ENCODE assay signal across 24 mouse cellular contexts in the genomic region with DNA sequence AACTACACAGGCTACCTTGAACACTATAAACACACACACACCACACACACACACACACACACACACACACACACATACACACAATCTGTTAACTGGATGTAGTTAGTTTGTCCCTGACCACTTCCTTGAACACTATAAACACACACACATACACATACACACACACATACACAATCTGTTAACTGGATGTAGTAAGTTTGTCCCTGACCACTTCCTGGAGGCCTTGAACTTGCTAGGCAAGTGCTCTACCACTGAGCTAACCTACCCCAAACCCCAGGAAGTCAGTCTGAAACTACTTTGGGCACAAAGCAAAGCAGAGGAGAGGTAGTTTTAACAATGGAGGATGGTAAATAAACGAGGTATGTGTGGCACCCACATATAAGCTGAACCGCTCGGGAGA. TPM values are rescaled to one million over a fixed set of nuclear protein-coding genes. Genes with fewer than 3 reads are reported as not detected.
DNase-seq lines count a peak whose midpoint lies in the region; ATAC-seq lines count a peak whose summit lies in the region.
"Had no signal": no experiment of that assay in that cellular context is flagged by ENCODE, and none has a peak within 500 bp of the region (broad histone marks: within the 10 kb centered on the region; RNA-seq: fewer than 3 reads in every experiment).

No protein-coding gene starts in this region.

- ATAC-seq in megakaryocyte progenitor cell, adult 5-6 weeks (replicated peaks; ENCODE audit: poor library complexity), result peak; percentile 32; the same call in 1 of the 2 replicates
- ATAC-seq: forebrain, postnatal 0 days; intestine, embryonic 16.5 days had no signal

- peak; percentile 9 for DNase-seq in thymus, postnatal 0 days (ENCODE audit: low spot score)
- DNase-seq in thymus, postnatal 10 days (ENCODE audit: low spot score in 2 of 2), result no peak
- peak; percentile 53 for DNase-seq in T-cell, adult 2 months (ENCODE audit: low spot score)
- DNase-seq in B cell, adult 2 months, result no peak
- no peak for DNase-seq in gastrocnemius, adult 18-20 months (ENCODE audit: low spot score)
- no peak for DNase-seq in frontal cortex, postnatal 25 days (ENCODE audit: low spot score in 2 of 2)
- DNase-seq: adrenal gland, postnatal 25 days; cerebellum, adult 9-10 months; forebrain, postnatal 0 days; gastrocnemius, adult 2 months; heart, postnatal 36 days; kidney, adult 9 months; kidney, postnatal 25 days; layer of hippocampus, postnatal 36 days; liver, embryonic 13.5 days; lung, adult 2 months; thymus, adult 2 months had no signal

RNA-seq across cellular contexts. Expression of a gene that starts 9.0 kb away (rescaled TPM):
- 144 and 151 TPM in 2 replicates for polyA plus RNA-seq in thymus, postnatal 0 days (2015; fragmentation: Nextera tagmentation; extraction: Ambion mirVana)
- total RNA-seq in megakaryocyte progenitor cell, adult 5-6 weeks (2015), result 11.6 and 18.4 TPM in 2 replicates
- total RNA-seq in megakaryocyte progenitor cell, adult 5-6 weeks (2017), result 24.5 and 26.7 TPM in 2 replicates
- total RNA-seq in gastrocnemius, adult 18-20 months (2021), result 10 to 100 TPM; 57.2 to 68.0 TPM

RNA-seq across cellular contexts. Expression of a gene that starts 9.1 kb away (rescaled TPM):
- polyA plus RNA-seq in thymus, postnatal 0 days (2015; fragmentation: Nextera tagmentation; extraction: Ambion mirVana), result 1.0 and 2.2 TPM in 2 replicates
- total RNA-seq in megakaryocyte progenitor cell, adult 5-6 weeks (2015), result 0.37 and 0.51 TPM in 2 replicates
- total RNA-seq in megakaryocyte progenitor cell, adult 5-6 weeks (2017), result 1.9 and 5.0 TPM in 2 replicates
- 1 to 10 TPM in 1 of 2 experiments, under 1 TPM in 1; 0.83 to 2.1 TPM for total RNA-seq in gastrocnemius, adult 18-20 months (2021)

RNA-seq across cellular contexts. Expression of a gene that starts 17.5 kb away (rescaled TPM):
- 2.7 and 3.7 TPM in 2 replicates for polyA plus RNA-seq in thymus, postnatal 0 days (2015; fragmentation: Nextera tagmentation; extraction: Ambion mirVana)
- total RNA-seq in megakaryocyte progenitor cell, adult 5-6 weeks (2015), result not detected in 2 replicates
- total RNA-seq in megakaryocyte progenitor cell, adult 5-6 weeks (2017), result not detected in 2 replicates
- 10 to 100 TPM in 1 of 2 experiments, 1 to 10 TPM in 1; 8.9 to 14.4 TPM for total RNA-seq in gastrocnemius, adult 18-20 months (2021)
- total RNA-seq: CH12.LX; left cerebral cortex, postnatal 10 days; neutrophil, adult 5-6 weeks had no signal
- polyA plus RNA-seq: G1E, macrophage had no signal

RNA-seq across cellular contexts. Expression of a gene that starts 21.1 kb away (rescaled TPM):
- 18.3 and 18.6 TPM in 2 replicates for polyA plus RNA-seq in thymus, postnatal 0 days (2015; fragmentation: Nextera tagmentation; extraction: Ambion mirVana)
- total RNA-seq in megakaryocyte progenitor cell, adult 5-6 weeks (2015), result 16.1 and 17.1 TPM in 2 replicates
- total RNA-seq in megakaryocyte progenitor cell, adult 5-6 weeks (2017), result 34.9 and 38.6 TPM in 2 replicates
- 10 to 100 TPM; 11.6 to 12.1 TPM for total RNA-seq in gastrocnemius, adult 18-20 months (2021)

RNA-seq across cellular contexts. Expression of a gene that starts 32.5 kb away (rescaled TPM):
- polyA plus RNA-seq in thymus, postnatal 0 days (2015; fragmentation: Nextera tagmentation; extraction: Ambion mirVana), result 8.4 and 8.8 TPM in 2 replicates
- 1.7 and 2.1 TPM in 2 replicates for total RNA-seq in megakaryocyte progenitor cell, adult 5-6 weeks (2015)
- total RNA-seq in megakaryocyte progenitor cell, adult 5-6 weeks (2017), result 1.2 and 1.7 TPM in 2 replicates
- total RNA-seq in gastrocnemius, adult 18-20 months (2021), result 1 to 10 TPM; 1.1 to 1.7 TPM

Comparison
In these comparisons a context has a peak if more than half of its experiments do, and no peak if none do; other contexts are left out.
1. DNase-seq: peak in thymus, postnatal 0 days (single experiment) and T-cell, adult 2 months (single experiment); none in thymus, postnatal 10 days (0 of 2), B cell, adult 2 months (0 of 2), gastrocnemius, adult 18-20 months (single experiment) and frontal cortex, postnatal 25 days (0 of 2).
2. RNA of a gene that starts 17.5 kb away (total RNA-seq): 8.9 to 14.4 TPM in gastrocnemius, adult 18-20 months; not detected in megakaryocyte progenitor cell, adult 5-6 weeks; every median in the first group is over 4 times any median in the second.